Mouse (Mus musculus): ENCODE results near the gene Cux1.

DNA sequence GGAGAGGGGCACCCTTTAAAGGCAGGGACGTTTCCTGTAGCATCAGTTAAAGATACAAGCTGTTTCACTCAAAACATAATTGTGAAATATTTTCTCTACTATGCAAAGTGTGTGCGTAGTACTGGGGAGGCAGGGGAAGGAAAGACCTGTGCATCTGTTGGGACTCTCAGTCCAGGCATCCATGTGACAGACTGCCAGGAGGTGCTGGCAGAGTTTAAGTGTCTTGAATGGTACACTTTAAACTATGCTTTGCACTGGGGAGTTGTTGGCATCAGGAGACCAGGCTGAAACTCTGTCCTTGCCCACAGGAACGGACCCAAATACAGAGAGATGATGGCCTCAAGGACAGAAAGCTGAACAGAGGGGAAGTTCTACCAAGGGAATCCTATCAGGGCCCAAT lies 182.1 kb downstream of the Cux1 start:
- no peak for TF ChIP-seq CTCF (IDR thresholded peaks at IDR 0.05; ENCODE audit: extremely low read depth, insufficient read depth, insufficient read length, insufficient replicate concordance)
- TF ChIP-seq POLR2A (IDR thresholded peaks at IDR 0.05; ENCODE audit: low read depth, low read length): no peak
